Mouse (Mus musculus): ENCODE data around the gene E2f1. TPM values are rescaled to one million over a fixed set of nuclear protein-coding genes. Genes with fewer than 3 reads are reported as not detected.

The E2f1 gene
- total RNA-seq, 1 experiment from 2014 or later, result 13.2 TPM

GRCm38 (mm10) chr2:154555235-154555634 is 14.5 kb downstream of the E2f1 start:
- ATAC-seq (replicated peaks; ENCODE audit: low read depth, poor library complexity, severe bottlenecking), result no peak

- peak; percentile 75 for ATAC-seq (replicated peaks; ENCODE audit: low read depth, poor library complexity, severe bottlenecking)
Observed at GRCm38 (mm10) chr2:154552424-154552907, 17.2 kb downstream of the E2f1 start.

- peak; percentile 24 for ATAC-seq (replicated peaks; ENCODE audit: low read depth, poor library complexity, severe bottlenecking)
Observed at GRCm38 (mm10) chr2:154551927-154552326, 17.8 kb downstream of the E2f1 start.

GRCm38 (mm10) chr2:154551476-154551875 is 18.2 kb downstream of the E2f1 start, which contains the start of gene Actl10:
Gene Actl10, plus strand, starts transcription at chr2:154551776.
- ATAC-seq (replicated peaks; ENCODE audit: low read depth, poor library complexity, severe bottlenecking), result no peak

- ATAC-seq (replicated peaks; ENCODE audit: low read depth, poor library complexity, severe bottlenecking), result no peak
Observed at GRCm38 (mm10) chr2:154550937-154551336, 18.8 kb downstream of the E2f1 start.

GRCm38 (mm10) chr2:154549886-154550189 is 19.9 kb downstream of the E2f1 start:
- ATAC-seq (replicated peaks; ENCODE audit: low read depth, poor library complexity, severe bottlenecking), result no peak

- peak; percentile 34; the same call in 1 of the 2 replicates for ATAC-seq (replicated peaks; ENCODE audit: low read depth, poor library complexity, severe bottlenecking)
Observed at GRCm38 (mm10) chr2:154549127-154549885, 20.4 kb downstream of the E2f1 start.

- ATAC-seq (replicated peaks; ENCODE audit: low read depth, poor library complexity, severe bottlenecking), result no peak
Observed at GRCm38 (mm10) chr2:154548688-154549087, 21.0 kb downstream of the E2f1 start.

- no peak for ATAC-seq (replicated peaks; ENCODE audit: low read depth, poor library complexity, severe bottlenecking)
Observed at GRCm38 (mm10) chr2:154546711-154547110, 23.0 kb downstream of the E2f1 start, which contains the start of gene 1700003F12Rik. Gene 1700003F12Rik, plus strand, starts transcription at chr2:154547085.

- no peak for ATAC-seq (replicated peaks; ENCODE audit: low read depth, poor library complexity, severe bottlenecking)
Observed at GRCm38 (mm10) chr2:154543567-154544347, 25.9 kb downstream of the E2f1 start.

- no peak for ATAC-seq (replicated peaks; ENCODE audit: low read depth, poor library complexity, severe bottlenecking)
Observed at GRCm38 (mm10) chr2:154541630-154542029, 28.1 kb downstream of the E2f1 start.

GRCm38 (mm10) chr2:154539720-154540119 is 30.0 kb downstream of the E2f1 start:
- peak; percentile 68; the same call in 1 of the 2 replicates for ATAC-seq (replicated peaks; ENCODE audit: low read depth, poor library complexity, severe bottlenecking)

- peak; percentile 53; the same call in 1 of the 2 replicates for ATAC-seq (replicated peaks; ENCODE audit: low read depth, poor library complexity, severe bottlenecking)
Observed at GRCm38 (mm10) chr2:154538710-154539109, 31.0 kb downstream of the E2f1 start.

- ATAC-seq (replicated peaks; ENCODE audit: low read depth, poor library complexity, severe bottlenecking), result no peak
Observed at GRCm38 (mm10) chr2:154538310-154538709, 31.4 kb downstream of the E2f1 start.

GRCm38 (mm10) chr2:154534704-154535270 is 34.9 kb downstream of the E2f1 start:
- no peak for ATAC-seq (replicated peaks; ENCODE audit: low read depth, poor library complexity, severe bottlenecking)

GRCm38 (mm10) chr2:154532888-154533287 is 36.8 kb downstream of the E2f1 start:
- ATAC-seq (replicated peaks; ENCODE audit: low read depth, poor library complexity, severe bottlenecking), result no peak

GRCm38 (mm10) chr2:154526531-154526930 is 43.2 kb downstream of the E2f1 start:
- ATAC-seq (replicated peaks; ENCODE audit: low read depth, poor library complexity, severe bottlenecking), result no peak

- no peak for ATAC-seq (replicated peaks; ENCODE audit: low read depth, poor library complexity, severe bottlenecking)
Observed at GRCm38 (mm10) chr2:154525285-154525684, 44.4 kb downstream of the E2f1 start.

- 0 out of 2 replicates have a peak, but pooled peaks have one; percentile 45 for ATAC-seq (replicated peaks; ENCODE audit: low read depth, poor library complexity, severe bottlenecking)
Observed at GRCm38 (mm10) chr2:154522334-154522733, 47.4 kb downstream of the E2f1 start.

- ATAC-seq (replicated peaks; ENCODE audit: low read depth, poor library complexity, severe bottlenecking), result no peak
Observed at GRCm38 (mm10) chr2:154521449-154521848, 48.2 kb downstream of the E2f1 start.

- ATAC-seq (replicated peaks; ENCODE audit: low read depth, poor library complexity, severe bottlenecking), result no peak
Observed at GRCm38 (mm10) chr2:154517424-154517823, 52.3 kb downstream of the E2f1 start.

Measured in common myeloid progenitor, adult 5-6 weeks (primary cell).